Mouse (Mus musculus): ENCODE results near the gene Atp1b2.

DNA sequence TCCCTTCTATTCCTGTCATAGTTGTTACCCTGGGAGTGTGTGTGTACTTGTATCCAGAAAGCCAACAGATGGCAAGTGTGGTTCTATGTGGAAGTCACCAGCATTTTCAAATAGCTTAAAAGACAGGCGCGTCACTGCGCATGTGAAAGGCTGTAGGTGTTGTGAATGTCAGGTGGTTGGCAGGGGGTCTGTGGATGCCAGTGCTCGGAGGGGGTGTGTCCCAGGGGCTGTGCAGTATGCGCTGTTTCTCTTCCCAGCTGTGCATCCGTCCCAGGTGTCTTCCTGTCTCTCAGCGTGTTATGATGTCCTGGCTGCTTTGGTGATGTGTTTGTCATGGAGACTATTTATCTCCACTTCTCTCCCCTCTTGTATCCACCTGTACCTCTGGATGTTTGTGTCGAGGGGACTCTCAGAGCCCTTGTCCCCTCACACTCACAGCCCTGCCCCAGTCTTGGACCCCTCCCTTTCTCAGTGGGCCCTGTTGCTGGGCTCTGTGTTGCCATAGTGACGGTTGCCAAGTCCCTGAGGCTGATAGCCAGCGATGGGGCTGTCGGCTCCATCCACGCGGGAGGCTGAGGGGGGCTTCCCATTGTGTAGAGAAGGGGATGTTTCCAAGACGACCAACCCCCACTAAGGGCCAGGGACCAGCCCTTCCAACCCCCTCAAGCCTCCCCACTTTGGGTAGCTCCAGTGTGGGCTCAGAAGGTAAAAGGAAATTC is 53.0 kb downstream of the Atp1b2 start:
- TF ChIP-seq CTCF (IDR thresholded peaks at IDR 0.05; ENCODE audit: low read depth, low read length) (no peak), POLR2A (IDR thresholded peaks at IDR 0.05; ENCODE audit: borderline replicate concordance, low read depth, low read length) (no peak)

Measured in bone marrow macrophage, adult 2 months (primary cell).